Mouse (Mus musculus): ENCODE results near the gene Cct2.
"Not testable (repeated sequence)": the region's sequence is repeated elsewhere in the genome, so short reads cannot be mapped to it uniquely, and the experiment has no call there.

The Cct2 gene

DNA sequence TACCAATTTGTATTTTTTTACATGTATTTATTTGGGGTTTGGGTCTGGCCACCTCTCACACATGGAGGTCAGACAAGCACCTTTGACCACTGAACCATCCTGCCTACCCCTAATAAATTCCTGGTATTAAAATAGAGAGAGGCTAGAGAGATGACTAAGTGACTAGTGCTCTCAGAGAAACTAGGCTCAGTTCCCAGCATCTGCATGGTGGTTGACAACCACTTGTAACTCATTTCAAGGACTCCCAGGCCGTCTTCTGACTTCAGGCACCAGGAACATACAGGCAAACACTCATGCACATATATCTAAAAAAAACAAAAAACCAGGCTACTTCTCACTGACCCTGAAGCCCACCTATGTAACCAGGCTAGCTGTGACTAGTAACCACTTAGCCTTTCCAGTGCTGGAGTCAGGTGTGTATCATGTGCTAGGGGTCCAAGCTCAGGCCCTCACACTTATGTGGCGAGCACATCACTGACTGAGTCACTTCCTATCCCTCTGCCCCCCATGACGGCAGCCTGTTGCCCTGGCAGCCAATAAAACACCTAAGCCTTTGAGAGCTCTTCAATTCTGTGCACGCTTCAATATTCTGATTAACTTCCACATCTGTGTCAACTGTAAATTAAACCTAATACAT, 13.5 kb downstream of the Cct2 start:
- DNase-seq (ENCODE audit: low read depth, low spot score): no peak

DNA sequence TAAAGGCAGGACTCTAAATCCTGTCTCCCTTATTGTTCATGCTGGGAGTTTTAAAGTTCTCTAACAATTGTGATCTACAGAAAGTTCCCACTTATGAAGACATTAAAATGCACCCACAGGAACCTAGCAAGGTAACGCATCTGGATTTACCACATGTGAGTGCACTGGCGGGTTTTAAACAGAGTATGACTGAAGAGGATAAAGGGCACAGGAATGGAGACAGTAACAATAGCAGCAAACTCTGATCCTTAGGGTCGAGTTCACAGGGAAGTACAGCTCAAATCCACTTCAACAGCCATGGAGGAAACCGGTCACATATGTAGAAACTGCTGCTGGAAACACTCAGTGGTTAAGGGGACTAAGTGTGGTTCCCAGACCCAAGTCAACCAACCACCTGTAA, 14.4 kb downstream of the Cct2 start:
- no peak for DNase-seq (ENCODE audit: low read depth, low spot score)

DNA sequence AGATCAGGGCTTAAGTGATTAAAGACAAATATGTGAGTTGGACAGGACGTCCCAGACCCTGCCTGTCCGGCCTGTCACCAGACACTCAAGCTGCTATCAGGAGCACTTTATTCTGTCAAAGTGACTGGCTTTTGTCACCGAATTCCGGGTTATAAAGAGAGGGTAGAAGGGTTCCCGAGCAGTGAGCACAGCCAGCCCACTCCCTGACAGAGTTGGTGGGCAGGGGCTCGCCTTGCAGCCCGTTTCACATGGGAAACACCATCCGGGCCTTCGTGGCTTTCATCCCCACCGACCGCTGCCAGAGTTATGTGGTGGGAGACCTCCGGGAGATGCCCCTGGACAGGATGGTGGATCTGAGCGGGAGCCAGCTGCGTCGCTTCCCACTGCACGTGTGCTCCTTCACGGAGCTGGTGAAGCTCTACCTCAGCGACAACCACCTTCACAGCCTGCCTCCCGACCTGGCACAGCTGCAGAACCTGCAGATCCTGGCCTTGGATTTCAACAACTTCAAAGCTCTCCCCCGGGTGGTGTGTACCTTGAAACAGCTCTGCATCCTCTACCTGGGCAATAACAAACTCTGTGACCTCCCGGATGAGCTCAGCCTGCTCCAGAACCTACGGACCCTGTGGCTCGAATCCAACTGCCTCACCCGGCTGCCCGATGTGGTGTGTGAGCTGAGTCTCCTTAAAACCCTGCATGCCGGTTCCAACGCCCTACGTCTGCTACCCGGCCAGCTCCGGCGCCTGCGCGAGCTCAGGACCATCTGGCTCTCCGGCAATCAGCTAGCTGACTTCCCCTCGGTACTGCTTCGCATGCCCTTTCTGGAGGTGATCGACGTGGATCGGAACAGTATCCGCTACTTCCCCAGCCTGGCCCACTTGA, 18.2 kb downstream of the Cct2 start, which contains the start of gene Lrrc10:
TSS of gene Lrrc10 (plus strand) at position 167 of the 882 bp plus-strand sequence.
- DNase-seq (ENCODE audit: low read depth, low spot score): no peak

DNA sequence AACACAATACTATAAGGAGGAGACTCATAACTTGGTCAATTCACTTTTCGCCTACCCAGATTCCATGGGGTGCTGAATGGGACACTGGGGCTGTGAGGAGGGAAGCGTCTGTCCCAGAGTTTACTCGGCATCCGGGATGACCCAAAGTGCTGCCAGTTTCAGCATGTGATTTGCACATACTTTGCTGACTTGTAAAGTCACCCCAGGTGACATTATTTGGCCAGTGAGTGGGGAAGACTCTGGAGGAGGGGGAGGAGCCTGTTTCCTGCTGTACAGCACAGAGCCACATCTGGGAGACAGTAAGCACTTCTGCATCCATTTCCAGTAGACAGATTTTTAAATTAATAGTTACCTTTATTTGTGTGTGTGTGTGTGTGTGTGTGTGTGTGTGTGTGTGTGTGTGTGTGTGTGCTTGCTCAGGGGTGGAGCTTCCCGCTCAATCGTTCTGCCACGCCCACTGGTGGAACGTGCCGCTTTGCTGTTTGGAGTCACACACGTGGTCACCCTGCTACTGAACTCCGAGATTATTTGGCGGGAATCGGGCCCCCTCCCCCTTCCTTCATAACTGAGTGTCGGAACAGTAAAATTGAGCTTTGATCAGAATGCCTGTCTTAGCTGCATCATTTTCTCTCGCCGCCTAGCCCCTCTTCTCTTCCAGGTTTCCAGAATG, 20.0 kb downstream of the Cct2 start:
- not testable (repeated sequence) for DNase-seq (ENCODE audit: low read depth, low spot score)

DNA sequence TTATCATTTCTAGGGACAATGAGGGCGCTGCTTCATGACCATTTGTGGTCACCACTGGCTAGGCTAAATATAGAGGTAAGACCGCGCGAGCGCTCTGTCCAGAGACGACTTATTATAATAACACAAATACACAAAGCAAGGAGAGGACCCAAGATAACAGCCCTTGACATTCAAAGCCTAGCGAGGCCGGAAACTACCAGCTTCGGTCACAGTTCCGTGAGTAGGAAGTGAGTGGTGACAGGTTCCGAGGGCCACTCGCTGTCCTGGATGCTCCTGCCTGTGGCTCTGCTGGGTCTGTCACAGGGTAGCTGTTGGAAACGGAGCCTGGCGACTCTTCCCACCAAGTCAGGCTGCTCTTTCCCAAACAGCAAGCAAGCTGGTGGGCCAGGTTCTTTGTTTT, 21.3 kb downstream of the Cct2 start:
- DNase-seq (ENCODE audit: low read depth, low spot score): no peak

DNA sequence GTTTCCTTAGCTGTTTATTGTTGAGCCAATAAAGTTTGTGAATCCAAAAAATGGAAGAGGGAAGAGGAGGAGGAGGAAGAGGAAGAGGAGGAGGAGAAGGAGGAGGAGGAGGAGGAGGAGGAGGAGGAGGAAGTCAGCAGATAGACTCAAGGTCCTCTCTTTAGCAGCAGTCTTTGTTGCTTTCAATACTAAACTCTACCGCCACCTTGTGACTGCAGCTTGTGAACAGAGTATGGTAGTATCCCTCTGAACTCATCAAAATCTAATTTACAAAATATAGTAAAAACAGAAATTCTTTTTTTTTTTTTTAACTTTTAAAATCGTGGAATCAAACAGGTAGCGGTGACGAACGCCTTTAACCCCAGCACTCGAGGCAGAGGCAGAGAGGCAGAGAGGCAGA, 23.3 kb downstream of the Cct2 start:
- DNase-seq (ENCODE audit: low read depth, low spot score): peak; percentile 20

DNA sequence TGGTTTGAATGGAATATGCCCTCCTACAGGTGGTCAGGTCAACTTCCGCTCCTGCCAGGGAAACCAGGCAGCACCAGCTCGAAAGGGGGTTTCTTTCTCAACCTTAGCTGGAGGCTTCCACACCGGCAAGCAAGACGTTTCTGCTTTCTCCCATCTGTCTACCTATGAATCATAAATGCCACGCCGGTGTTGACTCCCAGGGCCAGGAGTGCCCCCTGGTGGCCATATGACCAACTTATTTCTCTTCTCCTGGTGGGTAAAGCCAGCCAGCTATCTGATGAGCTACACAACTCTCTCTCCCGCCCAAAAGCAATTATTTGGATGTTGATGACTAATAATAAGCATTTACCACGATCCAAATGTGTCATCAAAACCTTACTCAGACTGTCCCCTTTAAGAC, 29.8 kb downstream of the Cct2 start:
- peak; percentile 36 for DNase-seq (ENCODE audit: low read depth, low spot score)

DNA sequence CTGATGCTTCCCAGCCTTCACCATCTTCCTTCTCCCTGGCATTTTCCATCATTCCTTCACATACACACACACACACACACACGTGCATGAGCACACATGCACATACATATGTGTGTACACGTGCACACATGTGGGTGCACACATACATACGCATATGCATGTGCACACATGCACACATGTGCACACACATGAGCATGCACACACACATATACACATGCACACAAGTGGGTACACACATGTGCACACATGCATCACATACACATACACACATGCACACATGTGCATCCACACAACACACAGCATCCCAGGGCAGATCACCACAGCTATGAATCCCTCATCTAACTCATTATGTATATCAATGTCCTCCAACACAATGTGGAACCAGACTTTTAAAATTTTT, 32.5 kb downstream of the Cct2 start:
- no peak for DNase-seq (ENCODE audit: low read depth, low spot score)

DNA sequence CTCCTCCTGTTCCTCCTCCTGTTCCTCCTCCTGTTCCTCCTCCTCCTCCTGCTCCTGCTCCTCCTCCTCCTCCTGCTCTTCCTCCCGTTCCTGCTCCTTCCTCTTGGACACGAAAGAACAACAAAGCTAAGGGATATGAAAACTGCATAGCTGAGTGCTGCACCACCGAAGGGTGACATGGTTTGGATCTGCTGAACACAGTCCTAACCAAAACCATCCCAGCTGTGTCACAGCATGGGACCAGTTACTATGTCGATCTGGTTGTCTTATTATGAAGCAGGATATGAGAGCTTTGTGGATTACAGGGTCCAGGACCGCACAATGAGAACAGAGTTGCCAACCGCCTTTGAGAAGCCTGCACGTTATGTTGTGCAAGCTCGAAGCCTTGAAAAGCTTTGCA, 37.4 kb downstream of the Cct2 start:
- DNase-seq (ENCODE audit: low read depth, low spot score): no peak

DNA sequence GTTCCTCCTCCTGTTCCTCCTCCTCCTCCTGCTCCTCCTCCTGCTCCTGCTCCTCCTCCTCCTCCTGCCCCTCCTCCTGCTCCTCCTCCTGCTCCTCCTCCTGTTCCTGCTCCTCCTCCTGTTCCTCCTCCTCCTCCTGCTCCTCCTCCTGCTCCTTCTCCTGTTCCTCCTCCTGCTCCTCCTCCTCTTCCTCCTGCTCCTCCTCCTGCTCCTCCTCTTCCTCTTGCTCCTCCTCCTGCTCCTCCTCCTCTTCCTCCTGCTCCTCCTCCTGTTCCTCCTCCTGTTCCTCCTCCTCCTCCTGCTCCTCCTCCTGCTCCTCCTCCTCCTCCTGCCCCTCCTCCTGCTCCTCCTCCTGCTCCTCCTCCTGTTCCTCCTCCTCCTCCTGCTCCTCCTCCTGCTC, 37.8 kb downstream of the Cct2 start:
- DNase-seq (ENCODE audit: low read depth, low spot score): not testable (repeated sequence)

DNA sequence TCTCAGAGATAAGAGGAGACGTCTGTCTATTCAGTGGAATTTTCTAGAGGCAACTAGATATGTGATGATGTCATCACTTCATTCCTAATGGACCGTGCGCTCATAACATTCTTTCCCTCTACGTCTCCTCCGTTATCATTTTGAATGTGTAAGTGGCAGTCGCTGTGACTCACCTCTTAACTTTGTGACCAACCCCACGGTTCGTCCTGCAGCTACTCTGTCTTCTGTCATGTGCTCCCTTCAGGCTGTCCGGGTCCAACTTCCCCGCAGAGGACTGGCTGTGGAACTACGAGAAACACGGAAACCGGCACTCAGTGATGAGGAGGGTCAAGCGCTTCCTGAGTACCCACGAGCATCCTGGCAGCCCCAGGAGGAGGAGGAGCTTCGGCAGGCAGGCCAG, 39.9 kb downstream of the Cct2 start:
- DNase-seq (ENCODE audit: low read depth, low spot score): no peak

DNA sequence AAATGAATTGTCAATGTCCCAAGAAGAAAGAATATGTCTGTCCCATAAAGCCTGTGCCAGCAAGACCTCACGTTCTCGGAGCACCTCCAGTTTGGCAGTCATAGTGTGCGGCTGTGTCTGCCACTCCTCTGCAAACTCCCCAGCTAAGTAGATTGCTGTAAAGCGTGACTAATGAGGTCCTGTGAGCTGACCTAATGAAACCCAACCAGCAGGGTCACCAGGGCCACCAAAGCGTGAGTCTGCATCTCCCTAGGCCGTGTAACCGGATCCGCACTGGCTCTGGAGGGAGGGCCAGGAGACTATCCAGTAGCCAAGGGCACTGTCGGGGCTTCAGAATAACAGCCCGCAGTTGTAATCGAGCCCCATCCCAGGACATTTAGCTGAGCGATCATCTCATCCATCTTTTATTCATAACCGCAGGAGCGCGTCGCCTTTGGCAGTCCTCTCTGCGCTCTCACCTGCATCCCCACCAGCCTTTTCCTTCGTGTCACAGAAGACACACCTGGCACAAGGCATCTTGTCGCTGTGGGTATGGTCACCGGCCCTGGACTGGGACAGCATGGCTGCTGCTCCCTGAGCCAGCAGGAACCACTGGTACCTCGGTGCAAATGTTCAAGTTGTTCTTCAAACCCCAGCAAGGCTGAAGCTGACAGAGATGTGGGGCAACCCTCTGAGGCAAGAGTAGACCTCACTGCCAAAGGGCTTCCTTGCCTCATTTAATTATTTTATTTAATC, 42.4 kb downstream of the Cct2 start:
- DNase-seq (ENCODE audit: low read depth, low spot score): no peak

DNA sequence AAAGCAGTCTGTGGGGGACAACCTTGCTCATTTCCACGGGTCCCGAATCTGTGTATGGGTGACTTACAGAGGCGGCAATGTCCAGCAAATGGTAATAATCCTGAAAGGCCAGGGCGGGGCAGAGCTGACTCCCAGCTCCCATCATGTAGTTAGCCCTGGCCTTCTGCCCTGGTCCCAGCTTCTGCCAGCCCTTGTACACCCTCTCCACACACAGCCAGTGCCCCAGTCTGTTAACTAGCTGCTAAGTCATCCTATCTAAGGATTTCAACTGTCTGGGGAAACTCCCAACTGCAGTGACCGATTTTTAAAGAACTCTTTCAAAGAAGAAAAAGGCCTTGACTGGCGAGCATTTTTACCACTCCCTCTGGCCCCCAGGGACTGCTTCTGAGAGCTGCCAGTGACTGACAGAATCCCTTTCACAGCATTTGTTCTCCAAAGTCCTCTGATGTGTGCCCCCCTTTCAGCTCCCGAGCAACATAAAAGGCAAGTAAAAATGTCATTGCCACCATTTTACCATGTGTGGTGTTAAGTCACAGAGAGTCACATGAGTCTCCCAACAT, 45.3 kb downstream of the Cct2 start:
- DNase-seq (ENCODE audit: low read depth, low spot score): no peak

DNA sequence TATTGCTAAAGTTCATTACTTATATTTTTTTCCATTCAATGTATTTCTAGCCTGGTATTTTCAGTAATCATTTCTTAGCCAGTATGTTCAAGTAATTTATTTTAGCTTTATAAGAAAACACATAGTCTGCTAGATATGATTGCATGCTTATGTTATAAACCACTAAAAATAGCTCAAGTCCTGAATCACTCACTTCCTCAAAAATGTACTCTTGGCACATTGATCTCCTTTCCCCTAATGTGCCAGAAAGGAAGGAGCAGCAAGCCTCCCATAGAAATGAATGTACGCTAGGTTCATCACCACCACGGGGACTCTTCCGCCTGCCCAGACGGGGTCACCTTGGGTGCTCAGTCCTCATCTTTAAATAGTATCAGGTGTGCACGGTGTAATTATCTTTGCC, 49.0 kb downstream of the Cct2 start:
- no peak for DNase-seq (ENCODE audit: low read depth, low spot score)

DNA sequence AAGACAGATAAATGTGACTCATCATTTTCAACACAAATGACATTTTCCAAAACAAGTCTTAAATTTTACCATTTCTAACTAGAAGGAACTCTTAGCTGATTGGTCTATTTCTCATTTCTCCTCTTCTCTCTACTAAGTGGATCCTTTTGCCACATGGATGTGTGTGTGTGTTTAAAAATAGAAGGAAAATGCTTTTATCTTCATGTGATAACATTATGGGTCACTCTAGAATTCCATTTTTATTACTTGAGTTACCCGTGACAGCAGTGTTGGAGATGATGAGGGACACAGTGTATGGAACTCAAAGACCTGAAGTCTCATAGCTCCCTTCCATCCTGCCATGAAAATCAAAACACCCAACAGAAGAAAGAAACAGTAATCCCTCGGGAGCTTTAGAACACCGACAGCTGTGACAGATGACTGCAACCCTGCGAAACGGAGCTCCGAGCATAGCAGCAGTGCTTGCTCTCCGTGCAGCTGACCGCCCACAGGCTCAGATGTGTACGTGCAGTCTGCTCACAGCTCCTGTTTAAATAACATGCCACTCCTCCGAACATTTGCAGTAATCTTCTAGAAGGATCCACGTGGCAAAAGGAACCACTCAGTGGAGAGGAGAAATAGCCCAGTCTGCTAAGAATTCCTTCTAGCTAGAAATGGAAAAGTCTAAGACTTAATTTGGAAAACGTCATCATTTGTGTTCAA, 49.8 kb downstream of the Cct2 start:
- no peak for DNase-seq (ENCODE audit: low read depth, low spot score)

DNA sequence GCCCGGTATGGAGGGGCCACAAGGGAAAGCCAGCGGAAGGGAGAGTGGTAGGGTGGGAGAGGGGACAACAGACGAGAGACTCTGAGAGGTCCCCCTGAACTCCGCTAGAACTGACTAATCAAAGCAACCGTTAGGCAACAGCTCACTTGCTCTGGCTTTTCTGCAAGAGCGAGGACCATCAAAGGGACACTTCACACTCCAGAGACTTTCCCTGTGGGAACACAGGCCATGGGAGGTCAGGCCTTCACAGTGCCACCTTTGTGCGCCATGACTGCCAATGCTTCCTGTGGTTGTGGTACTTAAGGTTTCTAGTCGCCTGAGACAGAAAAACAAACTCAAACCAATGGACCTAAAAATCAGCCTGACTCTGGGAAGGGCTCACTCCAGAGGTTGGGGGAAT, 52.6 kb downstream of the Cct2 start:
- no peak for DNase-seq (ENCODE audit: low read depth, low spot score)

DNA sequence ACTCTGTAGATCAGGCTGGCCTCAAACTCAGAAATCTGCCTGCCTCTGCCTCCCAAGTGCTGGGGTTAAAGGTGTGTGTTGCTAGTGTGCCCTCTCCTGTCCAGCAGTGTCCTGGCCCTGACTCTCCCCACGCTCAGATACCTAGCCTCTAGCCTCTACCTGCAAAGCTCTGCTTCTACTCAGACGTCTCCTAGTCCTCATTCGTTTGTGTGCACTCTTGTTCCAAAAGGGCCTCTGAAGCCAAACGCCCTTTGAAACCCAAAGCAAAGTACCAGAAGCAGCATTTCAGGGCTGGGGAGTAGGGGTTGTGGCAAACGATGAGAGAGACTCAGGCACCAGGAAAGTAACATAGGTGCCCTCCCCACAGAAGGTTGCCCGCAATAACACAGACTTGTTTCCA, 53.9 kb downstream of the Cct2 start:
- no peak for DNase-seq (ENCODE audit: low read depth, low spot score)

DNA sequence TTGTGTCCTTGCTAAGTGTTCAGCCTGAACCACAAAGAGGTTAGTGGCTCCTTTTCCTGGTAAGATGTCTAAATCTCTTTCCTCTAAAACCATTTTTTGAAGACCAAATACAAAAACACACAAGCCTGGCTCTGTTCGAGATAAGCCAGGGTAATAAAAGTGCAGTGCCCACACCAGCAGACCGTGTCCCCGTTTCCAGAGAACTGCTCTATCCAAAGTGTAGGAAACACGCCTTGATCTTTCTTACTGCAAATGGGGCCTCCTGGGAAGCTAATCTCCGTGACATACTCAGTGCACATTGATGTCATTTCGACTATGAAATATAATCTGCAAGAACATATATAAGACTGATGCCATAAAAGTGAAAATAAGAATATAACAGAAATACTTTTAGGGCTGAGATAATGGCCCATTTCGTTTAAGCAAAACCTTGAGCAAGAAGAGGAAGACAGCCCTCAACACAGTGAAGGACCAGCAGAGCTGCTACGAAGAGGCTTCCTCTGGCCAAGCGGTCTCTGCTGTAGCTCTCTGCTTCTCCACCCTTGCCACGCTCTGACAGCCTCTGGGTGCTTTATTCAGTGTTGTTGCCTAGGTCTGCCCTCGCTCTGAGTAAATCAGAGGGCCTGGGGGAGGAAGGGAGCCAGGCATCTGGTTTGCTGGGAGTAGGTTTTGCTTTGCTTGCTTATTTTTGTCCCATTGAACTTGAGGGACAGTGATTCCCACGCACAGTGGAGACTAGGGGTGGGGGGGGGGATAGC, 57.7 kb downstream of the Cct2 start:
- DNase-seq (ENCODE audit: low read depth, low spot score): no peak

DNA sequence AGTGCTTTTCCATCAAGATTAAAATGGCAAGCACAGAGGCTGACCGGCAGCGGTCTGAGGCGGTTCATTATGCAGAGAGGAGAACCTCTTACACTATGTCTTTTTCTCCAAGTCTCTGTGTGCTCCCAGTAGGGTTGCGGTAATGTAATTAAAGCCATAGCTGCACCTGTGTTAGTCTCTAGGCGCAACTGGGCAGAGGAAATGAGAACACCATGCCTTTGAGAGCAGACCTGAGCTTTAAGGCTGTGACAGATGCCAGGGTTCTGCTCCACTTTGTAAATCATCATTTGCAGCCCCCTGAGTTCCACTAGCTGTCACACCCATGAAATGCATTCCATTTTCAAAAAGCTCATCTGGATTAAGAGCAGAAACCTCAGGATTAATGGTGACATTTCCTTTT, 58.9 kb downstream of the Cct2 start:
- no peak for DNase-seq (ENCODE audit: low read depth, low spot score)
